Mouse (Mus musculus): ENCODE results near the gene Ikzf2. TPM values are rescaled to one million over a fixed set of nuclear protein-coding genes. Genes with fewer than 3 reads are reported as not detected.

Gene Ikzf2
- polyA plus RNA-seq (2014; fragmentation: Illumina TruSeq; extraction: RNeasy Lipid Tissue Mini Kit (QIAGEN cat#74804); ENCODE audit: low read depth, low replicate concordance), result 3.7 TPM

GRCm38 (mm10) chr1:69687076-69687991, at the start of gene Ikzf2:
Ikzf2 (minus strand) TSS chr1:69687245.

Other genes with a start within 250 kb of the Ikzf2 start
- 0.36 TPM for gene Spag16, start 139.7 kb upstream of the Ikzf2 start, polyA plus RNA-seq (2014; fragmentation: Illumina TruSeq; extraction: RNeasy Lipid Tissue Mini Kit (QIAGEN cat#74804); ENCODE audit: low read depth, low replicate concordance)